ENCODE assay signal across 10 mouse cellular contexts in genomic region chr10:96826234-96826788, GRCm38 (mm10).
DNase-seq lines count a peak whose midpoint lies in the region; ATAC-seq and TF ChIP-seq lines count a peak whose summit lies in the region.
"Had no signal": no experiment of that assay in that cellular context is flagged by ENCODE, and none has a peak within 500 bp of the region (broad histone marks: within the 10 kb centered on the region; RNA-seq: fewer than 3 reads in every experiment).

No protein-coding gene starts in this region.

- WGBS in forebrain, embryonic 12.5 days = 28% methylated on average over 7 of the region's 7 CpGs
- WGBS in forebrain, embryonic 11.5 days = 42% methylated on average over 7 of the region's 7 CpGs
- 21% methylated on average over 7 of the region's 7 CpGs for WGBS in hindbrain, embryonic 13.5 days
- 45% methylated on average over 7 of the region's 7 CpGs for WGBS in midbrain, embryonic 14.5 days

- H3K4me1 ChIP-seq in forebrain, embryonic 12.5 days = no peaks in the 10 kb centered on the region
- H3K4me1 ChIP-seq in forebrain, embryonic 11.5 days (replicated peaks; ENCODE audit: control insufficient read depth, insufficient read depth, low read length) = no peaks in the 10 kb centered on the region; the same call in 1 of the 2 replicates
- H3K4me1 ChIP-seq in hindbrain, embryonic 13.5 days (replicated peaks) = 0 out of 2 replicates have a peak, but pooled peaks cover 9% of the 10 kb centered on the region
- H3K4me1 ChIP-seq in midbrain, embryonic 14.5 days (ENCODE audit: control insufficient read depth, insufficient read depth, low read length) = no peaks in the 10 kb centered on the region

- H3K4me3 ChIP-seq in forebrain, embryonic 12.5 days (replicated peaks) = no peak overlapping the region
- no peak overlapping the region for H3K4me3 ChIP-seq in forebrain, embryonic 11.5 days (ENCODE audit: low read depth, low read length)
- no peak overlapping the region for H3K4me3 ChIP-seq in hindbrain, embryonic 13.5 days
- no peak overlapping the region for H3K4me3 ChIP-seq in midbrain, embryonic 14.5 days (replicated peaks; ENCODE audit: low read depth, low read length)

- no peak for TF ChIP-seq POLR2A in brain, embryonic 14.5 days (IDR thresholded peaks at IDR 0.05; ENCODE audit: borderline replicate concordance, extremely low read depth, insufficient read depth, insufficient read length, poor library complexity, severe bottlenecking)

- H3K9ac ChIP-seq in forebrain, embryonic 12.5 days = no peak overlapping the region
- H3K9ac ChIP-seq in forebrain, embryonic 11.5 days (ENCODE audit: low read length) = no peak overlapping the region
- H3K9ac ChIP-seq in hindbrain, embryonic 13.5 days = peak overlapping the region; percentile 43; the same call in 1 of the 2 replicates
- no peak overlapping the region for H3K9ac ChIP-seq in midbrain, embryonic 14.5 days (replicated peaks; ENCODE audit: low read length)
- H3K9ac ChIP-seq: liver, embryonic 14.5 days had no signal

- no peaks in the 10 kb centered on the region for H3K27me3 ChIP-seq in forebrain, embryonic 12.5 days
- H3K27me3 ChIP-seq in forebrain, embryonic 11.5 days (ENCODE audit: control insufficient read depth, insufficient read depth, low read length) = no peaks in the 10 kb centered on the region
- H3K27me3 ChIP-seq in hindbrain, embryonic 13.5 days = no peaks in the 10 kb centered on the region
- H3K27me3 ChIP-seq in midbrain, embryonic 14.5 days (ENCODE audit: control insufficient read depth, insufficient read depth, low read length) = no peaks in the 10 kb centered on the region

- no peak for TF ChIP-seq CTCF in brain, embryonic 14.5 days (IDR thresholded peaks at IDR 0.05; ENCODE audit: borderline replicate concordance, extremely low read depth, insufficient read depth, insufficient read length)

- no peak overlapping the region; the same call in 1 of the 2 replicates for H3K4me2 ChIP-seq in forebrain, embryonic 12.5 days
- H3K4me2 ChIP-seq in forebrain, embryonic 11.5 days (ENCODE audit: low read depth, low read length, severe bottlenecking) = no peak overlapping the region
- peak overlapping the region; percentile 37 for H3K4me2 ChIP-seq in hindbrain, embryonic 13.5 days
- H3K4me2 ChIP-seq in midbrain, embryonic 14.5 days (ENCODE audit: low read length) = peak overlapping the region; percentile 31

- H3K36me3 ChIP-seq in forebrain, embryonic 12.5 days (replicated peaks) = no peaks in the 10 kb centered on the region
- H3K36me3 ChIP-seq in forebrain, embryonic 11.5 days (ENCODE audit: control insufficient read depth, insufficient read depth, low read length) = no peaks in the 10 kb centered on the region
- H3K36me3 ChIP-seq in hindbrain, embryonic 13.5 days = no peaks in the 10 kb centered on the region
- no peaks in the 10 kb centered on the region for H3K36me3 ChIP-seq in midbrain, embryonic 14.5 days (ENCODE audit: control insufficient read depth, insufficient read depth, low read length)

- peak; percentile 51; the same call in 1 of the 2 replicates for ATAC-seq in forebrain, embryonic 12.5 days (ENCODE audit: low FRiP score)
- ATAC-seq in forebrain, embryonic 11.5 days (replicated peaks; ENCODE audit: low FRiP score) = no peak
- no peak for ATAC-seq in hindbrain, embryonic 13.5 days (ENCODE audit: low FRiP score)
- ATAC-seq in midbrain, embryonic 14.5 days (ENCODE audit: low FRiP score, low TSS enrichment) = no peak; the same call in 1 of the 2 replicates

- no peaks in the 10 kb centered on the region for H3K9me3 ChIP-seq in forebrain, embryonic 12.5 days
- no peaks in the 10 kb centered on the region for H3K9me3 ChIP-seq in forebrain, embryonic 11.5 days (ENCODE audit: control insufficient read depth, low read length)
- no peaks in the 10 kb centered on the region for H3K9me3 ChIP-seq in hindbrain, embryonic 13.5 days
- H3K9me3 ChIP-seq in midbrain, embryonic 14.5 days (ENCODE audit: control insufficient read depth, low read length) = no peaks in the 10 kb centered on the region

- H3K27ac ChIP-seq in forebrain, embryonic 12.5 days = no peak overlapping the region
- no peak overlapping the region for H3K27ac ChIP-seq in forebrain, embryonic 11.5 days (ENCODE audit: low read depth, low read length)
- H3K27ac ChIP-seq in hindbrain, embryonic 13.5 days = 0 out of 2 replicates have a peak overlapping the region, but pooled peaks have one; percentile 30
- H3K27ac ChIP-seq in midbrain, embryonic 14.5 days (replicated peaks; ENCODE audit: low read depth, low read length) = 0 out of 2 replicates have a peak overlapping the region, but pooled peaks have one; percentile 9
- H3K27ac ChIP-seq: liver, embryonic 14.5 days had no signal

- intact Hi-C loops in gastrocnemius, postnatal 36 days (cut with DNase I) = no loop called here

- DNase-seq in forebrain, embryonic 11.5 days (ENCODE audit: low spot score) = no peak
- peak; percentile 67 for DNase-seq in brain, embryonic 14.5 days (ENCODE audit: low read depth)
- DNase-seq in midbrain, embryonic 14.5 days = peak; percentile 42
- no peak for DNase-seq in layer of hippocampus, adult 11-12 months (ENCODE audit: low spot score)
- no peak for DNase-seq in gastrocnemius, postnatal 36 days
- no peak for DNase-seq in MN1 (ENCODE audit: low spot score)
- DNase-seq: thymus, postnatal 25 days had no signal

Comparison
In these comparisons a context has a peak if more than half of its experiments do, and no peak if none do; other contexts are left out.
1. H3K27ac ChIP-seq: peak in hindbrain, embryonic 13.5 days (single experiment) and midbrain, embryonic 14.5 days (single experiment); none in forebrain, embryonic 12.5 days (single experiment) and forebrain, embryonic 11.5 days (single experiment).
2. H3K4me2 ChIP-seq: peak in hindbrain, embryonic 13.5 days (single experiment) and midbrain, embryonic 14.5 days (single experiment); none in forebrain, embryonic 12.5 days (single experiment) and forebrain, embryonic 11.5 days (single experiment).
3. DNase-seq: peak in brain, embryonic 14.5 days (single experiment) and midbrain, embryonic 14.5 days (single experiment); none in forebrain, embryonic 11.5 days (single experiment), layer of hippocampus, adult 11-12 months (single experiment), gastrocnemius, postnatal 36 days (0 of 2) and MN1 (single experiment).